ENCODE assay signal across 8 mouse cellular contexts in genomic region chr16:91073163-91073892, GRCm38 (mm10). TPM values are rescaled to one million over a fixed set of nuclear protein-coding genes. Genes with fewer than 3 reads are reported as not detected.
DNase-seq lines count a peak whose midpoint lies in the region.

No protein-coding gene starts in this region.

- peaks cover 20% of the 10 kb centered on the region for H3K27me3 ChIP-seq in megakaryocyte, embryonic 14.5 days (replicated peaks)

- intact Hi-C loops in gastrocnemius, postnatal 14 days (cut with DNase I; ENCODE audit: low total_unique reads): no loop called here

- DNase-seq in adipocyte (ENCODE audit: low spot score): peak; percentile 97
- peak; percentile 93 for DNase-seq in embryo, embryonic 10 days (ENCODE audit: low spot score)
- peak; percentile 89 for DNase-seq in gastrocnemius, postnatal 14 days
- DNase-seq in induced T-regulatory cell, adult 2 months (ENCODE audit: low read depth): peak; percentile 95
- DNase-seq in left cerebral cortex, adult 8-10 months (ENCODE audit: low spot score in 2 of 2): peak; percentile 54 to 81
- peak; percentile 92 to 95 for DNase-seq in right cerebral cortex, adult 2 months (ENCODE audit: low spot score in 2 of 2)
- DNase-seq in urinary bladder, postnatal 10 days (ENCODE audit: low spot score): peak; percentile 57

- H3K9me3 ChIP-seq in megakaryocyte, embryonic 14.5 days: no peaks in the 10 kb centered on the region

- H3K36me3 ChIP-seq in megakaryocyte, embryonic 14.5 days (replicated peaks; ENCODE audit: low read length): no peaks in the 10 kb centered on the region

- H3K4me3 ChIP-seq in megakaryocyte, embryonic 14.5 days (replicated peaks): peak overlapping the region; percentile 67

- peaks cover 8% of the 10 kb centered on the region for H3K4me1 ChIP-seq in megakaryocyte, embryonic 14.5 days

RNA-seq across cellular contexts. Expression of gene 4932438H23Rik, which starts 21.6 kb away (rescaled TPM):
- 1 to 10 TPM; 1.3 to 1.8 TPM for total RNA-seq in gastrocnemius, postnatal 14 days (2021)
- 1 to 10 TPM in 2 of 4 experiments, under 1 TPM in 2; 0.94 to 1.7 (median 1.2) TPM for total RNA-seq in left cerebral cortex, adult 8-10 months (2022)
- not detected in 2 replicates for polyA plus RNA-seq in megakaryocyte, embryonic 14.5 days (2012; ENCODE audit: insufficient read depth, low replicate concordance)

RNA-seq across cellular contexts. Expression of gene Paxbp1, which starts 29.0 kb away (rescaled TPM):
- total RNA-seq in gastrocnemius, postnatal 14 days (2021): 10 to 100 TPM in 1 of 2 experiments, 1 to 10 TPM in 1; 9.5 to 10.1 TPM
- 10 to 100 TPM; 49.9 to 59.7 (median 53.9) TPM for total RNA-seq in left cerebral cortex, adult 8-10 months (2022)
- polyA plus RNA-seq in megakaryocyte, embryonic 14.5 days (2012; ENCODE audit: insufficient read depth, low replicate concordance): 2.0 and 4.8 TPM in 2 replicates

Comparison
In these comparisons a context has a peak if more than half of its experiments do, and no peak if none do; other contexts are left out.
1. Peak in every context shown above with its lines: DNase-seq and H3K4me3 ChIP-seq.
2. RNA of gene Paxbp1, which starts 29.0 kb away (total RNA-seq): 49.9 to 59.7 TPM in left cerebral cortex, adult 8-10 months; 9.5 to 10.1 TPM in gastrocnemius, postnatal 14 days; every median in the first group is over 4 times any median in the second.